Mouse (Mus musculus) forebrain, embryonic 13.5 days (tissue): ENCODE data around the gene Rel. TPM values are rescaled to one million over a fixed set of nuclear protein-coding genes. Genes with fewer than 3 reads are reported as not detected.

Source experiments
- ATAC-seq: fragments of 200-750 bp; cut with Nextera tagmentation; 2 replicates; pipeline ENCODE4 v1.8.0; 2017
- H3K27ac ChIP-seq: fragments of 300-500 bp; sonication (generic); 2 replicates; pipeline ENCODE4 v1.5.1; 2015; ENCODE audit warnings: inconsistent platforms, mild to moderate bottlenecking, moderate library complexity
- H3K27me3 ChIP-seq: fragments of 300-500 bp; sonication (generic); 2 replicates; pipeline ENCODE4 v1.6.1; 2015; ENCODE audit warnings: mild to moderate bottlenecking, inconsistent platforms
- H3K36me3 ChIP-seq: fragments of 300-500 bp; sonication (generic); 2 replicates; pipeline ENCODE4 v1.6.1; 2015; ENCODE audit warnings: mild to moderate bottlenecking, inconsistent platforms; ENCODE audit not compliant: poor library complexity, severe bottlenecking
- H3K4me1 ChIP-seq: fragments of 300-500 bp; sonication (generic); 2 replicates; pipeline ENCODE4 v1.6.1; 2015; ENCODE audit warnings: inconsistent platforms
- H3K4me2 ChIP-seq: fragments of 300-500 bp; sonication (generic); 2 replicates; pipeline ENCODE4 v1.6.1; 2015; ENCODE audit warnings: inconsistent platforms, mild to moderate bottlenecking, moderate library complexity
- H3K4me3 ChIP-seq: fragments of 300-500 bp; sonication (generic); 2 replicates; pipeline ENCODE4 v1.5.1; 2015; ENCODE audit warnings: mild to moderate bottlenecking, inconsistent platforms
- H3K9ac ChIP-seq: fragments of 300-500 bp; sonication (generic); 2 replicates; pipeline ENCODE4 v1.6.1; 2015; ENCODE audit warnings: mild to moderate bottlenecking, inconsistent platforms
- H3K9me3 ChIP-seq: fragments of 300-500 bp; sonication (generic); replicated peaks from 2 replicates; pipeline ENCODE4 v1.6.1; 2016; ENCODE audit warnings: inconsistent platforms
- WGBS: fragments of 180-500 bp; shearing (Covaris S2); methylation state at CpG from one replicate; pipeline ENCODE4 v1.1.7; 2015; 5-methylcytosine and 5-hydroxymethylcytosine counted together
- polyA plus RNA-seq: library from polyadenylated mRNA; unstranded; fragments of >200 nt; fragmentation: Nextera tagmentation; extraction: Ambion mirVana; gene quantifications from 2 replicates; pipeline ENCODE4 v1.2.1, GENCODE M21; 2015

Gene Rel
- polyA plus RNA-seq, 1 experiment from 2014 or later: 0.27 TPM

DNA sequence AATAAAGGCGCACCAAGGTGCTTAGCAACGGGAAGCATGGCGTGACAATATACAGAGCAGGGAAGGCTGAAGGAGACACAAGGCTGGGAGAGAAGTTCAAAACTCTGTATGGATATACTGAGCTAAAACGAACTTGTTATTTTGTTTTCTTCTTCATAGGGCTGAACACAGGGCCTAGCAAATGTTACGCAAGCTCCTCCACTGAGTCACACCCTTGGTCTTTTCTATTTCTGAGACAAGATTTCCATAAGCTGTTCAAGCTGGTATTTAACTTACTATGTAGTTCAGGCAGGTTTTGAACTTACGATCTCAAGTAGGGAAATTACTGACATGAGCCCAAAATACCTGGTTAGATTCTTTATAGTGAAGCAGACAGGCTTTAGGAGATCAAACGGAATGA lies 29.4 kb downstream of the Rel start:
- no peaks in the 10 kb centered on the region for H3K27me3 ChIP-seq
- H3K9me3 ChIP-seq: no peaks in the 10 kb centered on the region
- no peaks in the 10 kb centered on the region for H3K4me1 ChIP-seq
- no peak overlapping the region for H3K27ac ChIP-seq
- no peak overlapping the region for H3K4me2 ChIP-seq
- WGBS: 89% methylated on average over 7 of the region's 7 CpGs
- no peak overlapping the region for H3K9ac ChIP-seq
- no peak overlapping the region for H3K4me3 ChIP-seq
- no peaks in the 10 kb centered on the region for H3K36me3 ChIP-seq
- ATAC-seq: no peak

DNA sequence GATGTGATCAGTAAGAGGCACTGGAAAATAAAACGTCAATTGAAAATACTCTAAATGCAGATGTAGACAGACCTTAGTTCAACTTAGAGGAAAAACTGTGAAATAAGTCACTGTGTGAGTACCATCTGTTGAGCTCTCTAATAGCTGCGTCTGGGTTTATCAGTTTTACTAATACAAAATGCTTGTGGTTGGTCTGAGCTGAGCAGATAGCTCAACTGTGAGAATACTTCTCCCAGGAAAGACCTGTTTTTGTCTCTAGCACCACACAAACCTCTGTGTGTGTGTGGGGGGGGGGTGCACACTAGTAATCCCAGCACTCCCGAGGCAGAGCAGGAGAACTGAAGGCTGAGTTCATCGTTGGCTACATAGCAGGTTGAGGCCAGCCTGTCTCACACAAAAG lies 29.9 kb downstream of the Rel start:
- no peak overlapping the region for H3K27ac ChIP-seq
- no peaks in the 10 kb centered on the region for H3K27me3 ChIP-seq
- ATAC-seq: no peak
- H3K4me2 ChIP-seq: no peak overlapping the region
- H3K4me3 ChIP-seq: no peak overlapping the region
- WGBS: 72% methylated on average over 4 of the region's 4 CpGs
- no peaks in the 10 kb centered on the region for H3K4me1 ChIP-seq
- H3K36me3 ChIP-seq: no peaks in the 10 kb centered on the region
- no peak overlapping the region for H3K9ac ChIP-seq
- no peaks in the 10 kb centered on the region for H3K9me3 ChIP-seq

DNA sequence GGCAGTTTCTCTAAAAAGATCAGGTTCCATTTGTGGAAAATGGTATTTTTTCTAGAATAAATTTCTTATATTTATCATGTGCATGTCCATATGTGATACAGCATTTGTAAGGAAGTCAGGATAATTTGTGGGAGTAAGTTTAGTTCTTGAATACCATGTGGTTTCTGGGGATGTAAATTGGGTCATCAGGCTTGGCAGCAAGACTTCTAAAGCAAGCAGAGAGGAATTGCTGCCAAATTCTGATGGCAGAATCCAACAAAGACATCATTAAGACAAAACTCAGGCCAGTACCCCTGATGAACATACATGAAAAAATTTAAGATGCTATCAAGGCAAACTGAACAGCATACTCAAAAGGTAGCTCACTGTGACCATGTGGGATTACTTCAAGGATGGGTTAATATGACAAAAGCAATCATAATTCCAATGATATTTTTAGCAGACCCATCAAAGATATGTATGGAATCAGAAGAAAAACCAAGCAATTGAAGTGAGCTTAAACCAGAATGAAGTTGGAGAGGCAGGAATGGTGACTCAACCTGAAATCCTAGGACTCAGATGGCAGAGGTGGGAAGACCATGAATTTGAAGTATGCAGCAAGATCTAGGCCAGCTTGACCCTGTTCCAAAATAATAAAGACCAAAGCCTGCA lies 34.8 kb downstream of the Rel start:
- Histone ChIP-seq H3K9me3 (no peaks in the 10 kb centered on the region), H3K27me3 (no peaks in the 10 kb centered on the region), H3K4me3 (no peak overlapping the region), H3K9ac (no peak overlapping the region), H3K4me2 (no peak overlapping the region), H3K27ac (no peak overlapping the region), H3K36me3 (peaks cover 15% of the 10 kb centered on the region; the same call in 1 of the 2 replicates), H3K4me1 (no peaks in the 10 kb centered on the region)
- no peak for ATAC-seq

DNA sequence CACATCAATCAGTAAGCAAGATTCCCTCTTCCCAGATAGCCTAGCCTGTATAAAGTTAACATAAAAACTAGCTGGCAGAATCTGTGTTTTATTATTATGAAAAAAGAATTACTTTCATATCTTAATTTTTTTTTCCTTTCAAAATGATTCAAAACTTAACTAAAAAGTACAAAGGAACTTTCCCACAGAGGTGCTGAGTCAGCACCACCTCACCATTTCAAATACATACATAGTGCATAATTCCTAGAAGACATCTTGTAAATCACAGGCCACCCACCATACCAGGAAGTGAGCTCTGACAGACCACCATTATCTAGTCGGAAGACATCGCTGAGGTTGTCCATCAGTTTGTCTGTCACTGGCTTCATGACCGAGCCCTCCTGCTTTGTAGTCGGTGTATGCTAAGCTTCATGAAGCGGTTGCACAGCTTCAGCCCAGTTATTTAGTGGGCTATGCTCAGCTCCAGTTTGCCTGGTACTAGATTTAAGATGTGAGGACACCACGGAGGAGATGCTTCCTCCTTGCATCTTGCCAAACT lies 36.0 kb downstream of the Rel start:
- no peak for ATAC-seq
- H3K36me3 ChIP-seq: peaks cover 23% of the 10 kb centered on the region
- H3K9me3 ChIP-seq: no peaks in the 10 kb centered on the region
- H3K4me3 ChIP-seq: no peak overlapping the region
- H3K27me3 ChIP-seq: no peaks in the 10 kb centered on the region
- H3K4me1 ChIP-seq: no peaks in the 10 kb centered on the region
- WGBS: 93% methylated on average over 6 of the region's 6 CpGs
- H3K27ac ChIP-seq: no peak overlapping the region
- no peak overlapping the region for H3K4me2 ChIP-seq
- no peak overlapping the region for H3K9ac ChIP-seq

DNA sequence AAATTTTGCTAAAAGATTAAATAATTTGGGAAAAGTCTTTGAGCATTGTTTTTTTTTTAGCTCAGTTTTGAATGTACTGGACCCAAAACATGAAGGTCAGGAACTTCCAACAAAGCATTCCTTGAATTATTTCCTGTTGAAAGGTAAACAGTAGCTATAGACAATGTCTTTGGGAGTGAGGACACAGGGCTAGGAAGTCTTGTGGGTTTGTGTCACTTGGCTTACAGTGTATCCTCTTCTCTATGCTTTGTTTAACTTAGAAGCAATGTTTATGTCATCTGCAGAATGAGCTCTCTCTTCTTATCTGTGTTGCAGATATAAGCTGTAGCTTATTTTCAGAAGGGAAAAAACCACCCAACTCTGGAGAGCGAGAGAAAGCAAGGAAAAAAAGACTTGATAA lies 37.9 kb downstream of the Rel start:
- Histone ChIP-seq H3K4me2 (no peak overlapping the region), H3K9ac (no peak overlapping the region), H3K9me3 (no peaks in the 10 kb centered on the region), H3K27ac (no peak overlapping the region), H3K27me3 (no peaks in the 10 kb centered on the region), H3K36me3 (peaks cover 43% of the 10 kb centered on the region), H3K4me1 (no peaks in the 10 kb centered on the region), H3K4me3 (no peak overlapping the region)
- 88% methylated on average over 1 of the region's 1 CpGs for WGBS
- no peak for ATAC-seq

DNA sequence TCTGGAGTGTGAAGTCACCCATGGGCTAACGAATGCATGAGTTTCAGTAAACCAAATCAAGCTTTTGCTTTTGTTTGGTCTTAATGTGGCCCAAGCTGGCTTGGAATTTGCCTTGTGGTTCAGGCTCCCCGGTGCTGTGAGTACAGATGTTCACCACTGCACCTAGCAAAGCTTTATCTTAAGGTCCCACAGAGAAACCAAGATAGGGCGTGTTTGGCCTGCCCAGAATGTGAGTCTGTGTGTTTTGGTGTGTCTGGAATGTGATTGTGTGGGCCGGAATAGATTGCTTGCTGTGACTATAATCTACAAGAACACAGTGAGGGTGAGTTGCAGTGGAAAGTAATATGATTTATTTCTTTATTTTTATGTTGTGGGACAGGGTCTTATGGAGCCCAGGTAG lies 40.6 kb downstream of the Rel start:
- WGBS: 95% methylated on average over 4 of the region's 4 CpGs
- no peaks in the 10 kb centered on the region for H3K4me1 ChIP-seq

DNA sequence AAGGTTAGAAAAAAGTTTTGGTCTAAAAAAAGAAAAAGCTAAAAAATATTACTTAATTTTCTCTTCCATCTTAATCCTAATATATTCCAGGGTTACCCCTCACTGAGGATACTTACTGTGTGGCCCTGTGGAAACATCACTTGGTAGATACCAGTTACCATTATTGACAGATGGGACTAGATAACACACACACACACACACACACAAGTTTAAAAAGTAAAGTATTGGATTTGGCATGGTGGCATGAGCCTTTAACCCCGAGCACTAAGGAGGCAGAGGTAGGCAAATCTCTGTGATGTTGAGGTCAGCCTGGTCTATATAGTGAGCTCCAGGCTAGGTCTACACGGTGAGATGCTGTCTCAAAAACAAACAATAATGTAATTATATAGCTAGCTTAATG lies 42.6 kb downstream of the Rel start:
- Histone ChIP-seq H3K36me3 (peaks cover 69% of the 10 kb centered on the region), H3K27me3 (no peaks in the 10 kb centered on the region), H3K9me3 (no peaks in the 10 kb centered on the region), H3K9ac (no peak overlapping the region), H3K4me2 (no peak overlapping the region), H3K4me1 (no peaks in the 10 kb centered on the region), H3K4me3 (no peak overlapping the region), H3K27ac (no peak overlapping the region)
- ATAC-seq: no peak
- 100% methylated on average over 2 of the region's 2 CpGs for WGBS

More for the DNA sequence above, 40.6 kb downstream of the Rel start:
- Histone ChIP-seq H3K27ac (no peak overlapping the region), H3K27me3 (no peaks in the 10 kb centered on the region), H3K4me2 (no peak overlapping the region), H3K9ac (no peak overlapping the region), H3K4me3 (no peak overlapping the region), H3K36me3 (peaks cover 62% of the 10 kb centered on the region), H3K9me3 (no peaks in the 10 kb centered on the region)
- ATAC-seq: no peak

DNA sequence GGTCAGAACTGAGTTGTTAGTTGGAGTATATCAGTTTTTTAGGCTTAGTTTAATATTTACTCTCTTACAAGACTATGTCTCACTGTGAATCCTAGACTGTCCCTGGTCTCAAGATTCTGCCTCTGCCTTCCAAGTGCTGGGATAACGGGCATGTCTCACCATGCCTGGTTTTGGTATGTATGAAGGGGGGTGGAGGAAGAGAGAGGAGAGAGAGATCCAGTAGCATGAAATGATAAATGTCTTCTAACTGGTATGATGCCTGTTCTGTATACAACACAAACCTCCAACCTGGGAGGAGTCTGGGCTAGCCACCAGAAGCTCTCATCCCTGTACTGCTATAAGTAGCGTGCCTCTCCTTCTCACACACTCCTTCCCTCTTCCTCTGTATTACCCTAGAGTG lies 44.3 kb downstream of the Rel start:
- no peaks in the 10 kb centered on the region; the same call in 1 of the 2 replicates for H3K4me1 ChIP-seq
- H3K4me3 ChIP-seq: no peak overlapping the region
- no peak overlapping the region for H3K9ac ChIP-seq
- H3K27ac ChIP-seq: no peak overlapping the region
- ATAC-seq: no peak
- 90% methylated on average over 2 of the region's 2 CpGs for WGBS
- peaks cover 79% of the 10 kb centered on the region for H3K36me3 ChIP-seq
- H3K27me3 ChIP-seq: no peaks in the 10 kb centered on the region
- H3K4me2 ChIP-seq: no peak overlapping the region
- no peaks in the 10 kb centered on the region for H3K9me3 ChIP-seq

DNA sequence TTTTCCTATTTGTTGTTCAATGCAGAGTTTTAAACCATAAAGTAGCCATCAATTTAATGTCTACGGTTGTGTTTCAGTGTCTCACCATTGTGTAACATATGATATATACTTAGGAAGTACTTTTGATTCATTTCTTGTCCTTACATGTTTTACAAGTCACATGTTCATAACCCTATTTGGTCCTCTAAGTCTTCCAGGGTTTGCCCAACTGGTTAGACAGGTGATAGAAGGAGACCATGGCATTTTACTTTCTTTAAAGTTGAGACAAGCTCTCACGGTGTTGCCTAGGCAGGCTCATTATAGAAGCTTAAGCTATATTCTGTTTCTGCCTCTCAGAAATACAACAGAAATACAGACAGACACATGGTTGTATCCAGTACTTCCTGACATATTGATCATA lies 44.9 kb downstream of the Rel start:
- no peaks in the 10 kb centered on the region for H3K27me3 ChIP-seq
- ATAC-seq: no peak
- no peak overlapping the region for H3K4me2 ChIP-seq
- 91% methylated on average over 2 of the region's 2 CpGs for WGBS
- H3K36me3 ChIP-seq: peaks cover 78% of the 10 kb centered on the region
- no peak overlapping the region for H3K27ac ChIP-seq
- H3K9me3 ChIP-seq: no peaks in the 10 kb centered on the region
- H3K9ac ChIP-seq: no peak overlapping the region
- H3K4me1 ChIP-seq: no peaks in the 10 kb centered on the region; the same call in 1 of the 2 replicates
- no peak overlapping the region for H3K4me3 ChIP-seq

DNA sequence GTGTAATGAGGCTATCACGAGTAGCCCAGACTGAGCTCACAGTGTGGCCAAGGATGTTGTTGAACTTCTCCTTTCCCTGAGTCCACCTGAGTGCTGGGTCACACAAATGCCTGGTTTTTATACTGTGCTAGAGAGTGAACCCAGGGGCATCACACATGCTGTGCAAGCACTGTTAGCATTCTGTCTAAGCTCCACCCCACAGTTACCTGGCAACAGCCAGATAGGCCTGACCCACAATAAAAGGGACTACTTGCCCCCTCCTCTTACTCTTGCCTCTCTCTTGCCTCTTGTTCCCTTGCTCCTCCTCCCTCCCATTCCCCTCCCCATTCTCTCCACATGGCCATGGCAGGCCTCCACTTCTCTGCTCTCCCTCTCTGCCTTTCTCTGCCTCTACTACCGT lies 48.4 kb downstream of the Rel start:
- peaks cover 80% of the 10 kb centered on the region for H3K36me3 ChIP-seq
- H3K4me2 ChIP-seq: no peak overlapping the region
- ATAC-seq: no peak

DNA sequence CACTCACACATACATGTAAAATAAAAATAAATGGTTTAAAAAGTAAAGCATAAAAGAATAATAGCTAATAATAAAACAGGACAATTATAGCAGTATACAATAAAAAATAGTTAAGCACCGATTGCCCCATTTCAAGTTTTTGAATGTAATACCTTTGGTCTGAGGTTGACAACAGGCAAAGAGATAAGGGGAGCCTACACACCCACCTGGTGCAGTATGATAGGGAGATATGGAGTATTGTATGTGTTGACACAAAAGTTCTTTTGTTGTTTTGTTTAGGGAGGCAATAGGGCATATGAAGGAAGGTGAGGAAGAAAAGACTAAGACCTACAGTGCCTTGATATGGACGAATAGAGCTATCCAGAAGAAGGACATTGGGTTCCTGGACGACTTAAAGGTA lies 50.9 kb downstream of the Rel start:
- Histone ChIP-seq H3K4me1 (no peaks in the 10 kb centered on the region; the same call in 1 of the 2 replicates), H3K4me2 (no peak overlapping the region), H3K4me3 (no peak overlapping the region), H3K9me3 (no peaks in the 10 kb centered on the region), H3K27me3 (no peaks in the 10 kb centered on the region), H3K36me3 (peaks cover 81% of the 10 kb centered on the region), H3K27ac (no peak overlapping the region), H3K9ac (no peak overlapping the region)
- no peak for ATAC-seq
- whole genome bisulfite sequencing: 76% methylated on average over 3 of the region's 3 CpGs

More for the DNA sequence above, 48.4 kb downstream of the Rel start:
- Histone ChIP-seq H3K27me3 (no peaks in the 10 kb centered on the region), H3K9me3 (no peaks in the 10 kb centered on the region), H3K27ac (no peak overlapping the region), H3K4me3 (no peak overlapping the region), H3K4me1 (no peaks in the 10 kb centered on the region; the same call in 1 of the 2 replicates), H3K9ac (no peak overlapping the region)
- 12% methylated on average over 2 of the region's 2 CpGs for WGBS

DNA sequence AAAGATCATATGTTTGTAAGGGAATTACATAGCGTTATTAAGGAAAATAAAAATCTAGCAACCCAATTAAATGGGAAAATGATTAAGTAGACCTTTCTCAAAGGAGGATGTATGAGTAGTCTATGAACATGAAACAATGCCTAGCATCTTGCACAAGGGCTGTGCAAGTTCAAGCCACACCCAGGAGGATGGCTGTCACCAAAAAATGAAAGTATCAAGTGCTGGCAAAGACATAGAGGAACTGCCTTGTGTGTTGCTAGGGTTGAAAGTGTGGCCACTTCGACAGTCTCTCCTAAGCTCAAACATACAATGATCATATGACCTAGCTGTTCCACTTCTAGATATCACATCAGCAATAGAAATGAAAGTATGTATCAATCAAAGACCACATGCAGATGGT lies 51.9 kb downstream of the Rel start:
- Histone ChIP-seq H3K36me3 (peaks cover 86% of the 10 kb centered on the region), H3K9me3 (no peaks in the 10 kb centered on the region), H3K27ac (no peak overlapping the region), H3K27me3 (no peaks in the 10 kb centered on the region), H3K4me2 (no peak overlapping the region), H3K4me3 (no peak overlapping the region), H3K4me1 (no peaks in the 10 kb centered on the region; the same call in 1 of the 2 replicates), H3K9ac (no peak overlapping the region)
- 95% methylated on average over 2 of the region's 2 CpGs for WGBS
- no peak for ATAC-seq

DNA sequence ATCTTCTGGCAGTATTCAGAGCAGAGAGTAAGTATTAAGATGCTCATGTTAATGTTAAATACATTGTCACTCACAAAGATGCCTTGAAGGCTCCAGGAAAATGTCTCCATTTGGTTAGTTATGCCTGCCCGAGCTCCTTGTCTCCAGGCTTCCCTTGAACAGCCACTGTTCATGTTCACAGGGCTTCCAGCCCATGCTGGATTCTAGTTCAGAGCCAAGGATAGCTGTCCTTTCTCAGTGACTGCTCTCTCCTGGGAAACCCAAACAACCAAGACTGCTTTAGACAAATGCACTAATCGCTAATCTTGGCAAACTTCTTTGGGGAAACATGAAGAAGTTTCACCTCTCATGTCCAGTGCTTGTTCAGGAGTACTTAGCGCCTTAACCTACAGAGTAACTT lies 58.5 kb downstream of the Rel start:
- Histone ChIP-seq H3K27ac (no peak overlapping the region), H3K36me3 (peaks cover 84% of the 10 kb centered on the region), H3K4me3 (no peak overlapping the region), H3K4me2 (no peak overlapping the region), H3K4me1 (no peaks in the 10 kb centered on the region), H3K27me3 (no peaks in the 10 kb centered on the region), H3K9me3 (no peaks in the 10 kb centered on the region), H3K9ac (no peak overlapping the region)
- ATAC-seq: no peak
- WGBS: 91% methylated on average over 3 of the region's 3 CpGs
